Mouse (Mus musculus) naive thymus-derived CD4-positive, alpha-beta T cell, adult 5 months (primary cell): Measurements from ENCODE around the gene Ube2c. TPM values are rescaled to one million over a fixed set of nuclear protein-coding genes. Genes with fewer than 3 reads are reported as not detected.

Experiments
- polyA plus RNA-seq: library from polyadenylated mRNA; unstranded; fragments of 100-300 nt; shearing (Covaris generic); gene quantifications from one replicate; pipeline ENCODE4 v1.2.1, GENCODE M21; 2017

Ube2c gene
- 0.45 TPM for polyA plus RNA-seq

GRCm38 (mm10) chr2:164769258-164770037, at the start of gene Ube2c:
Ube2c (plus strand) TSS chr2:164769898.

GRCm38 (mm10) chr2:164745843-164746479, 23.7 kb upstream of the Ube2c start, which contains the start of the genes Wfdc3 and Dnttip1:
Wfdc3 (minus strand) TSS chr2:164745931.
Dnttip1 (plus strand) TSS chr2:164745983.

GRCm38 (mm10) chr2:164779481-164780086, 9.9 kb downstream of the Ube2c start, which contains the start of gene Tnnc2:
Tnnc2 (minus strand) TSS chr2:164779967.

GRCm38 (mm10) chr2:164785481-164786387, 16.0 kb downstream of the Ube2c start, which contains the start of gene Snx21:
Snx21 (plus strand) TSS chr2:164785823.

GRCm38 (mm10) chr2:164804533-164805331, 35.0 kb downstream of the Ube2c start, which contains the start of the genes Acot8 and Zswim3:
Acot8 (minus strand) TSS chr2:164804882.
Zswim3 (plus strand) TSS chr2:164805098.

GRCm38 (mm10) chr2:164822636-164823165, 53.0 kb downstream of the Ube2c start, which contains the start of gene Zswim1:
Zswim1 (plus strand) TSS chr2:164822686.

Other genes starting within 250 kb of the Ube2c start
- gene Wfdc2, start 207.5 kb upstream of the Ube2c start, polyA plus RNA-seq, result not detected
- gene Spint3, start 196.4 kb upstream of the Ube2c start, polyA plus RNA-seq, result not detected
- gene Wfdc6a, start 184.5 kb upstream of the Ube2c start, polyA plus RNA-seq, result not detected
- gene Eppin, start 176.3 kb upstream of the Ube2c start, polyA plus RNA-seq, result not detected
- not detected for gene Wfdc6b, start 156.4 kb upstream of the Ube2c start, polyA plus RNA-seq
- gene Wfdc8, start 156.3 kb upstream of the Ube2c start, polyA plus RNA-seq, result not detected
- not detected for gene Wfdc16, start 131.1 kb upstream of the Ube2c start, polyA plus RNA-seq
- gene Wfdc10, start 113.9 kb upstream of the Ube2c start, polyA plus RNA-seq, result not detected
- gene Wfdc9, start 113.3 kb upstream of the Ube2c start, polyA plus RNA-seq, result not detected
- not detected for gene Wfdc11, start 95.8 kb upstream of the Ube2c start, polyA plus RNA-seq
- gene Wfdc13, start 84.8 kb upstream of the Ube2c start, polyA plus RNA-seq, result not detected
- gene Spint4, start 71.4 kb upstream of the Ube2c start, polyA plus RNA-seq, result not detected
- not detected for gene Spint5, start 54.6 kb upstream of the Ube2c start, polyA plus RNA-seq
- not detected for gene Wfdc3, start 24.0 kb upstream of the Ube2c start, polyA plus RNA-seq
- 68.5 TPM for gene Dnttip1, start 23.9 kb upstream of the Ube2c start, polyA plus RNA-seq
- gene Tnnc2, start 10.1 kb downstream of the Ube2c start, polyA plus RNA-seq, result not detected
- gene Snx21, start 15.9 kb downstream of the Ube2c start, polyA plus RNA-seq, result 5.0 TPM
- 24.1 TPM for gene Acot8, start 35.0 kb downstream of the Ube2c start, polyA plus RNA-seq
- 2.2 TPM for gene Zswim3, start 35.2 kb downstream of the Ube2c start, polyA plus RNA-seq
- gene Zswim1, start 52.8 kb downstream of the Ube2c start, polyA plus RNA-seq, result 21.6 TPM
- not detected for gene Spata25, start 58.6 kb downstream of the Ube2c start, polyA plus RNA-seq
- 109 TPM for gene Ctsa, start 63.0 kb downstream of the Ube2c start, polyA plus RNA-seq
- 1.9 TPM for gene Neurl2, start 63.6 kb downstream of the Ube2c start, polyA plus RNA-seq
- gene Pltp, start 87.8 kb downstream of the Ube2c start, polyA plus RNA-seq, result 0.31 TPM
- 160 TPM for gene Pcif1, start 109.4 kb downstream of the Ube2c start, polyA plus RNA-seq
- 48.9 TPM for gene Zfp335, start 141.9 kb downstream of the Ube2c start, polyA plus RNA-seq
- gene Mmp9, start 170.9 kb downstream of the Ube2c start, polyA plus RNA-seq, result not detected
- gene Slc12a5, start 190.9 kb downstream of the Ube2c start, polyA plus RNA-seq, result not detected